Mouse (Mus musculus) spleen, adult 10 weeks (tissue): ENCODE data around the gene Bap1. TPM values are rescaled to one million over a fixed set of nuclear protein-coding genes. Genes with fewer than 3 reads are reported as not detected.

Experiments
- polyA plus RNA-seq: library from polyadenylated mRNA; stranded (reverse); fragments of 350-450 nt; fragmentation: Illumina TruSeq; extraction: RNeasy Lipid Tissue Mini Kit (QIAGEN cat#74804); gene quantifications from one replicate; pipeline ENCODE4 v1.2.3, GENCODE M21; 2015; ENCODE audit warnings: low replicate concordance; ENCODE audit not compliant: insufficient read depth

The Bap1 gene
- polyA plus RNA-seq: 32.3 TPM

GRCm38 (mm10) chr14:31251084-31251604, at the start of gene Bap1, which contains the start of gene Phf7:
TSS of gene Bap1 (plus strand) at chr14:31251450.
TSS of gene Phf7 (minus strand) at chr14:31251317.

GRCm38 (mm10) chr14:31208084-31208483, 43.2 kb upstream of the Bap1 start, which contains the start of gene Tnnc1:
TSS of gene Tnnc1 (plus strand) at chr14:31208312.

DNA sequence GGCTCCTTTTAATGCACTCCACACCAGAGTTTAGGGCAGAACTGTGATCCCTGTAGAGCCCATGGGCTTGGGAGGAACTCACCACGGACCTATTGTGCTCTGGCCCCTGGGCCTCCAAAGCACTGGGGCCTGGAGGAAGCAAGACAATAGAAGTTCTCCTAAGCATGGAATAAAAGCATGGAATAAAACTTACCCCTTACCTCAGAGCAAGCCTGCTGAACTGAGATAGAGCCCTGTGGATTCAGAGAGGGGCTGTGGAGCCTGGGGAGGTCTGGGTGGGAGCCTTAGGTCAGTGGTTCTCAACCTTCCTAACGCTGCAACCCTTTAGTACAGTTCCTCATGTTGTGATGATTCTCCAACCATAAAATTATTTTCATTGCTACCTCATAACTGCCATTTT, 34.4 kb upstream of the Bap1 start, which contains the start of gene Nisch:
Gene Nisch, minus strand, starts transcription at position 101 of the 400 bp plus-strand sequence.

DNA sequence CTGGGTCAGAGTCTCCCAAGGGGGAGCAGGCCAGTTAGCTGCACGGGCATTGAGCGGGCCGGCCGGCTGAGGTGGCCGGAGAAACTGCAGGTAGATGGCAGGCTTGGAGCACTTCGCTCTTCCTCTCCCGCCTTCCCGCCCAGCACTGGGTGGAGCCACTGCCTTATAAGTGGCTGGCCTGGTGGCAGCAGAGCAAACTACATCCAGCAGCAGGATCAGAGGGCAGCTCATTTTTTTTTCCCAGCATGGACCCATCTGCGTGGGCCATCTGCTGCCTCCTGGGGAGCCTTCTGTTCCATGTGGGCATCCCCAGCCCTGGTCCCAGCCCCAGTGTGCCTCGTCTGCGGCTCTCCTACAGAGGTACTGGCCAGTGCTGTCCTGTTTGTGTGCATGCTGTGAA, 33.6 kb upstream of the Bap1 start, which contains the start of gene Sema3g:
Gene Sema3g, plus strand, starts transcription at position 195 of the 400 bp plus-strand sequence.

Other genes starting within 250 kb of the Bap1 start
- 271 TPM for gene Spcs1, start 249.8 kb upstream of the Bap1 start, polyA plus RNA-seq
- gene Pbrm1, start 232.3 kb upstream of the Bap1 start, polyA plus RNA-seq: 58.5 TPM
- gene Gnl3, start 232.3 kb upstream of the Bap1 start, polyA plus RNA-seq: 151 TPM
- 17.8 TPM for gene Smim4, start 122.5 kb upstream of the Bap1 start, polyA plus RNA-seq
- 3.0 TPM for gene Nt5dc2, start 120.4 kb upstream of the Bap1 start, polyA plus RNA-seq
- gene Stab1, start 82.8 kb upstream of the Bap1 start, polyA plus RNA-seq: 24.1 TPM
- 0.69 TPM for gene Tnnc1, start 43.1 kb upstream of the Bap1 start, polyA plus RNA-seq
- gene Nisch, start 34.5 kb upstream of the Bap1 start, polyA plus RNA-seq: 231 TPM
- gene Sema3g, start 33.6 kb upstream of the Bap1 start, polyA plus RNA-seq: 5.0 TPM
- 18.6 TPM for gene Phf7, start 133 bp upstream of the Bap1 start, polyA plus RNA-seq
- gene Dnah1, start 72.4 kb downstream of the Bap1 start, polyA plus RNA-seq: 0.15 TPM
- 75.4 TPM for gene Capn7, start 85.2 kb downstream of the Bap1 start, polyA plus RNA-seq
- gene Sh3bp5, start 184.6 kb downstream of the Bap1 start, polyA plus RNA-seq: 102 TPM
- 40.0 TPM for gene Eaf1, start 242.9 kb downstream of the Bap1 start, polyA plus RNA-seq
- gene Mettl6, start 243.6 kb downstream of the Bap1 start, polyA plus RNA-seq: 57.1 TPM